Mouse (Mus musculus) cerebellum, postnatal 10 days (tissue): ENCODE measurements around the gene Arhgap19.

Experiments used
- DNase-seq, 2 experiments: peaks; one replicate each; pipeline ENCODE4 v3.0.0; 2021; ENCODE audit warnings: mixed read lengths in 2 of 2

Gene Arhgap19

DNA sequence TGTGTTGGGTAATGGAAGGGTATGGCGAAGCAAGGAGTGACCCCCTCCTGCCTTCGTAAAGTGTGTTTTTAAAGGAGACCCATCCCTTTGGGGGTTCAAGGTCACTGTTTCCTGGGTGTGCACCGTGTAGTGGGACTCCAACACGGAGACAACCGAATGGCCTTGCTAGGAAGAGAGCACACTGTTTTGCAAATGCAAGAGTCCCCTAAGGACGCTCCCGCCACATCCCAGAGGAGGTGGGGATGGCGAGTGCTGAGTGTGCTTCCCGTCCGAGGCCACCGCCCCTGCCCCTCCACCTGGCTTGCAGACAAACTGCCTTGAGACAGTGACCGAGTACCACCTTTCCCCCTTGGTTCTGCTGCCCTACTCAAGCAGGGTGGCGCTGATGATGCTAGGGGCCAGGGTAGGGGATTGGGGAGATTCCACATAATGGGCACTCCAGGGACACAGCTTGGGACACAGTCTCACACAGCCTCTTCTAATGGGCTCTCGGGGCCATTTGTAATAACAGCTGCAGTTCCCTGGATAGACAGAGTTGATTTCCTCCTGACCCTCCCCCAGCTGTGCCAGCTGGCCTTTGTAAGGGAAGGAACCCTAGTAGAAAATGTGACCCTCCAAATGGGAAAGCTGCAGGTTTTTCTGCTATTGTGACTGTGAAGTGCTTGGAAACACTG is 30.0 kb upstream of the Arhgap19 start:
- DNase-seq = peak; percentile 23 to 27

DNA sequence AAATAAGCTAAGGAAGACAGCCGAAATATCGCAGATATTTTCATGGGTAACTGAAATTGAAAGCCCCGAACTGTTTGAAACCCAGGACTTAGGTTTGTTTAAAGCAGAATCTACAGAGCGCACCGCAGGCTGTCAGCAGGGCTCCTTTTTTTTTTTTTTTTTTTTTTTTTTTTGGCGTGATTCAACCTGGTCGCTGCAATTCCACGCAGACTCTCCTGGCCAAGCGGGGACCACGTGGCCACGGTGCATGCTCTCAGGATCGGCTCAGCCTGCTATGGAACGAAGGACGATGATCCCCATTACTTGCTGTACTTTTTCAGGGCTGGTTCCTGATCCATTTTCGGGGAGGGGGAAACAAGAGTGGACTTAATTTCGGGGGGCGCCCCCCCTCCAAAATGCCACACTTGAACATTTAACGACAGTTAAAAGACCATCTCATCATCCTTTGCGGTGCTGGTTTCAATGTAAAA is 29.3 kb upstream of the Arhgap19 start:
- peak; percentile 74 to 75 for DNase-seq

DNA sequence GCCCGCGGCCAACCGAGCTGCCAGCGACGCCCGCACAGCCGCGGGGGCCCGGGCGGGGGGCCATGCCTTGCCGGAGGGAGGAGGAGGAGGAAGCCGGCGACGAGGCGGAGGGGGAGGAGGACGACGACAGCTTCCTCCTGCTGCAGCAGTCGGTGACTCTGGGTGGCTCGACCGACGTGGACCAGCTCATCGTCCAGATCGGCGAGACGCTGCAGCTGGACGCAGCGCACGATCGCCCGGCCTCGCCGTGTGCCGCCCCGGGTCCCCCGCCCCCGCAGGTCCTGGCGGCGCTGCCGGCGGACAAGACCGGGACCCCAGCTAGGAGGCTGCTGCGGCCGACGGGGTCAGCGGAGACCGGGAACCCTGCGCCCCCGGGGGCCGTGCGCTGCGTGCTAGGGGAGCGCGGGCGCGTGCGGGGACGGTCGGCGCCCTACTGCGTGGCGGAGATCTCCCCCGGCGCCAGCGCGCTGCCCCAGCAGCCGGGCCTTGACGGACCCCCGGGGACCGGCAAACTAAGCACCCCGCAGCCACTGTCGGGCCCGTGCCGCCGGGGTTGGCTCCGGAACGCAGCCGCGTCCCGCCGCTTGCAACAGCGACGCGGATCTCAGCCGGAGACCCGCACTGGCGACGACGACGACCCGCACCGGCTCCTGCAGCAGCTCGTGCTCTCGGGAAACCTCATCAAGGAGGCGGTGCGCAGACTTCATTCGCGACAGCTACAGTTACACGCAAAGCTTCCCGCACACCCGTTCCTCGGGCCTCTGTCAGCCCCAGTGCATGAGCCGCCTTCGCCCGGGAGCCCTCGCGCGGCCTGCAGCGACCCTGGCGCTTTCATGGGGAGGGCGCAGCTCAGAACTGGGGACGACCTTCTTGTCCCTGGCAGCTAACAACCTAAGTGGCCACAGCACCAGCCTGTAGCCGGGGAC is 28.5 kb upstream of the Arhgap19 start:
- peak; percentile 71 to 76 for DNase-seq

DNA sequence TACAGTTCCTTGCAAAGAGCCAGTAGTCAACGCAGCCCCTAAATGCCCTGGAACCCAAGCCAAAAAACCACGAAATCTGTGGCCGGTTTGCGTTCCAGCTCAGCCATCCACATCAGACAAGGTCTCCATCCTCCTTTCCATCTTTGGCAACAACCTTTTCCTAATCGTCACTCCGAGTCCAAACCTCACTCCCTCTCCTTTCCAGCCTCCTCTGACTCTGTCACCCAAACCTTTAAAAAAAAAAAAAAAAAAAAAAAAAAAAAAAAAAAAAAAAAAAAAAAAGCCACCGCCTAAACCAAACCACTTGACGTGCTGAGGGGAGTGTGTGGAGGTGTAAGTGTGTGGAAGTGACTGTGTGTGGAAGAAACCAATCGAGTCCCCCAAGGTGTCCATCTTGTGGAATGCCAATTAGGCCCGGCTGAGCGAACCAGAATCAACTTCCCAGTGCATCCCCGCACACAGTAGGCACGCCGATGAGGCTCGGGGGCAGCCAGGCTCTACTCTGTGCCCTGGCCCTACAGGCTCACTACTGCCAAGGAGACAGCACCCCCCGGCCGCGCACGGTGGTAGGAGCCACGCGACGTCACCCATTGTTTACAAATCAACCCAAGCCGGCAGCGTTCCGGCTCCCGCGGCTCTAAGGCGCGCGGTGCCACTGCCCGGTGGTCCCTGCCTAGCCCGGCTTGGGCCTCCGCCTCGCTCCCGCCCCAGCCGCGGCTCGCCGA is 27.7 kb upstream of the Arhgap19 start, which contains the start of gene Frat1:
Gene Frat1 (plus strand): TSS at position 590 of the 725 bp plus-strand sequence.
- peak; percentile 94 to 96 for DNase-seq

DNA sequence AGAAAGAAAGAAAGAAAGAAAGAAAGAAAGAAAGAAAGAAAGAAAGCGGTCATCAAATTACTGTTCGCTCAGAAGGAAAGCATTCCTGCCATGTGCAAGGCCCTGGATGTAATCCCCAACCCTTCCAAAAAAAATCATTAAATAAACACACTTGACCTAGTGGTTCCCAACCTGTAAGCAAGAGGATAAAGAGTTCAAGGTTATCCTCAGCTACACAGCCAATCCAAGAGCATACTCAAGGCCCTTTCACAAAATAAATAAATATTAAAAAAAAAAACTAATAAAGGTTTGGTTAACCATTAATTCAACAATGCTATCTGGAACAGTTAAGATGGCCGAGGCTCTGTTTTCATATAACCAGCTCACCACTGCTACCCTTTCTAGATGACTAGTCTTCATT is 27.1 kb upstream of the Arhgap19 start:
- no peak for DNase-seq

DNA sequence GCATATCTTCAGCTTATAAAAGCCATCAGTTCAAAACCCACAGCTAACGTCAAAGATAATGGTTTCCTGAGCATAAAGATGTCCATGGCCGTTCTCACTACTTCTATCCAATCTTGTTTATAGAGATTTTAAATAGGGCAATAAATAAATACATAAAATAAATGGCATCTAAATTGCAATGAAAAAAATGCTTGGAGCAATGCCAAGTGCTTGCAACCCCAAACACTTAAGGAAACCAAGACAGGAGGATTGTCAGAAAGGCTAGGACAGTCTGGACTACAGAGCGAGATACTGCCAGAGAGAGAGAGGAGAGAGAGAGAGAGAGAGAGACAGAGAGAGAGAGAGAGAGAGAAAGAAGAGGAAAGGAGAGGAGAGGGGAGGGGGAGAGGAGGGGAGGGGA is 24.7 kb upstream of the Arhgap19 start:
- no peak for DNase-seq

DNA sequence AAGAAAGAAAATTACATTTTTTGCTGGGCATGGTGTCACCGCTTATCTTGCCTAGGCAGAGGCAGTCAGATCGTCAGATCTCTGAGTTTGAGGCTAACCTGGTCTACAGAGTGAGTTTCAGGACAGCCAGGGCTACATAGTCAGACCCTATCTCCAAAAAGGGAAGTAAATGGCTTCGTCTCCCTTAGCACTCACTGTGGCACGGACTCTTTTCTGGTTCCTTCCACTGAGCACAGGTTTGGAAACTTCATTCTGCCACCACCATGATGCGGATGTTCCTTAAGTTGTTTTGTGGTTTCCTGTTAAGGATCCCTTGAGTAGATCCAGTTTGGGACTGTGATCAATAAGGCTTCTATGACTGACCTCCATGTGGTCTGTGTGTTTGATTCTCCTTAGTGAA is 23.1 kb upstream of the Arhgap19 start:
- no peak for DNase-seq

DNA sequence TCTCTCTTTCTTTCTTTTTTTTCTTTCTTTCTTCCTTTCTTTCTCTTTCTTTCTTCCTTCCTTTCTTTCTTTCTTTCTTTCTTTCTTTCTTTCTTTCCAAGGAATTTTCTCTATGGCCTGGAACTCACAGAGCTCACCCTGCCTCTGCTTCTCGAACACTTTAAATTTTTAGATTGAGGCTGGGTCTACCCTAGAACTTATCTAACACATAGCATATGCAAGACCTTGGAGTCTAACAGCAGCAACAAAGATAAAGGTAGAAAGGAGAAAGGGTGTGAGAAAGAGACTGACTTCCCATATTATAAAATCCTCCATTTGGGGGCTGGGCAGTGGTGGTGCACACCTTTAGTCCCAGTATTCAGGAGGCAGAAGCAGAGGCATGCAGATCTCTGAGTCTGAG is 20.7 kb upstream of the Arhgap19 start:
- DNase-seq = no peak

DNA sequence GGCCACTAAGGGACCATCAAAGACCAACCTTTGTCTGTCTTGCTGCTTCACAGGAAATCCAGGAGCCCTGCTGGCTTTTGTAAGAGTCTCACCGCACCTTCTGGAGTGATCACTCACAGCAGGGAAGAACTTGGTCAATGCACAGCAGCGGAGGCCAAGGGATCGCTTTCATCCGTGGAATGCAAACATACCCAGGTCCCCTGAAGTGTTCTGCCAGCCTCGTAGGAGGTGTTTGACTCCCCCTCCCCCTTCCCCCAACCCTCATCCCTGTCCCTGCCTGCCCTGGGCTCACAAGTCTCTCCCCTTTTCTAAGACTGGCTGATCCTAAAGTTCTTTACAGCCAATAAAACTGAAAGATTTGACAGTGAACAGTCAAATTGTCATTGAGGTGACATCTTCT is 19.6 kb upstream of the Arhgap19 start:
- DNase-seq = no peak

DNA sequence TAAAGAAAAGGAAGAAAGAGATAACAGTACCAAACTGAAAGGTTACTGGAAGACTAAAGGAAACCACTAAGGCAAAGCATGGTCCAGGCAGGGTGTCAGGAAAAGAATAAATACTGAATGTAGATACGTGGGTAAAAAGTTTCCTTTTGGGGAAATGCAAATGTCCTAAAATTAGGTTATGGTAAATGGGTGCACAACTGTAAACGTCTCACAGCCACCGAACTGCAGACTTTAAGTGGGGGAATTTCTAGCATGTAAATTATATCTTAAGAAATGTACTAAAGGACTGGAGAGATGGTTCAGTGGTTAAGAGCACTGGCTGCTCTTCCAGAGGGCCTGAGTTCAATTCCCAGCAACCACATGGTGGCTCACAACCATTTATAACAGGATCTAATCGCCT is 16.9 kb upstream of the Arhgap19 start:
- DNase-seq = no peak

DNA sequence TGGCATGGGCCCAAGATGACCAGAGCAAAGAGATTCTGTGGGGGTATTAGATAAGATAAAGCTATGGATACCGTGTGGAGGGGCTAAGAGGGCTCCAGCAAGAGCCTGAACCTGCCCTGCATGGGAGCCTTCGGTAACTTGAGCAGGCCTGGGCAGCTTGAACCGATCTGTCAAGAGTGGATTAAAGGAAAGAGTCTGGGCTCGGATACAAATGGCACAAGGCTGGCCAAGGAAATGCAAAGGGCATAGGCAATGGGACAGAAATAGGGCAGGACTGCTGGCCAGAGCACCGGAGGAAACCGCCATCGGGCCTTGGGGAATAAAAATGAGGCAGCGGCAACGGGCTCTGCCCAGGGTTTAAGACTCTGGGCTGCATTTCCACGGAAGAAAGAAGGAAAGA is 15.5 kb upstream of the Arhgap19 start:
- peak; percentile 31 to 34 for DNase-seq

DNA sequence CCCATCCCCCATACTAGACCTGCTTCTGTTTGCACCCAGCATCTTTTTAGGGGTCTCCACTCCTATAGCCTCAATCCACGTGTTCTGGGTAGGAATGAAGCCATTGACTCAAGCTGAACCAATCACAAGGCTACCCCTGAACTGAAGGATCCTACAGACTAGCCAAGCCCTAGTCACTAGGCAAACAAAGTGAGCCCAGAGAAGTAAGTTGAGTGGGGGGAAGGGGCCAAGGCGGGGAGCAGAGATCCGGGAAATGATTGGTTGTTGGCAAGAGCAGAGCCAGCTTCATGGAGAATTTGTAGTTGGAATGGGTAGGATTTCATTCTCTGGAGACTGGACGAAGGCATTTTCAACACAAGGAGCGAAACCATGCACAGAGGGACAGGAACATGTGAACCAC is 15.1 kb upstream of the Arhgap19 start:
- no peak for DNase-seq

DNA sequence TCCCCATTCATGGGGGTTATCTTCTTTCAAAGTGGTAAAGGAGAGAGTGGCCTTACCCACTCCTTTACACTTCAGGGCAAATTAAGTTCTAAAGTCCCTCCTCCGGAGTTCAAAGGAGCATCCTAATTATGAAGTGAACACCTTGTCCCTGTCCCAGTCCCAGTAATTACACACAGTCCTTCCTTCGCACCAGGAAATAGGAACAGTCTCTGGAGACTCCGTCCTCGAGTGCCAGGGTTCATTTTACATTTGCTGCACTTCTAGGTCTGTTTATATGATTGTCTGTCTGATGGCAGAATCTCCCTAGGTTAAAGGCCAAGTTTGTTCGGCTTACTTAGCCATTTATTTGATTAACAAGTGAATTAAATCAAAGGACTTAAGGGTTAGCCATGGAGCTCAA is 14.6 kb upstream of the Arhgap19 start:
- DNase-seq = no peak

DNA sequence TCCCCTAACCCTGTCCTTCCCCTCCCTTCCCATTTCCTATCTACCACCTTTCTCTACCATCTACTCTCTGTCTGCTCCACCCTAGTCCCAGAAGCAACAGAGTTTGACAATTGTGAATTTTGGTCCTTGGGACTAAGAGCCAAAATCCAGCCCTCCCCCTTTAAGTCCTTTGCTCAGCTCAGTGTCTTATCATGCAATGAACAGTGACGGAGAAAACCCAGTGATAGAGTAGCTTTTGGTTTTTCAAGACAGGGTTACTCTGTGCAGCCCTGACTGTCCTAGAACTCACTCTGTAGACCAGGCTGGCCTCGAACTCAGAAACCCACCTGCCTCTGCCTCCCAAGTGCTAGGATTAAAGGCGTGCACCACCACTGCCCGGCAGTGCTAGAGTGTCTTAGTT is 11.5 kb upstream of the Arhgap19 start:
- DNase-seq = no peak

DNA sequence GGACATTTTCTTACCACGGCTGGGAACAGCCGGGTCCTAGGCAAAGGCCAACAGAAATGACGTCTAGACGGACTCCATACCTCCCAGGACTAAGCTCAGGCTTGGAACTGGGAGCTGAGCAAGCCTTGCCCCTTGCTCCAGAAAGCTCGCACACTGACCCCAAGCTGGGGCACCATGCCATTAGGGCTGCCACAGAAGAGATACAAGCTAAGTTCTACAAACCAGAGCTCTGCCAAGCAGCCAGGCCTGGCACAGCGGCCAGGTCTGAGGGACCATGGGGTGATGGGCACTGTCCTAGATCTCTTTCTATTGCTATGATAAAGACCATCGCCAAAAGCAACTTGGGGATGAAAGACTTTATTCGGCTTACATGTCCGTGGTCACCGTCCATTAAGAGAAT is 10.7 kb upstream of the Arhgap19 start:
- peak in 1 of 2 experiments; percentile 28 for DNase-seq

DNA sequence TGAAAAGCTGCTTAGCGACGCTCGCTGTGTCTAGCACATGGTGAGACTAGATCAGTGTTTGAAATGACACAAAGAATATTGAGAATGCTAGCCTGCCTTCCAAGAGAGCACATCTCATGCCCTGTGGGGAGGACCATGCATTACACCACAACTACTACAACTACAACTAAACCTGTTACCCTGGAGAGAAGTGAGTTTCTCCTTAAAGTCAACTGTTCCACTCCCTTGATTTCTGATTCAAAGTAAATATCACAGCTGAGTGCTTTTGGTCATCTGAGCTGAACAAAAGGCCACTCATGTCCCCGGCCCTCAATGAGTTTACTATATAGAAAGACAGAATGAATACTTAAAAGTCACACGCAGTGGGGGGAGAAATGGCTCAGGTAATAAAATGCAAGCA is 8.2 kb upstream of the Arhgap19 start:
- DNase-seq = no peak

DNA sequence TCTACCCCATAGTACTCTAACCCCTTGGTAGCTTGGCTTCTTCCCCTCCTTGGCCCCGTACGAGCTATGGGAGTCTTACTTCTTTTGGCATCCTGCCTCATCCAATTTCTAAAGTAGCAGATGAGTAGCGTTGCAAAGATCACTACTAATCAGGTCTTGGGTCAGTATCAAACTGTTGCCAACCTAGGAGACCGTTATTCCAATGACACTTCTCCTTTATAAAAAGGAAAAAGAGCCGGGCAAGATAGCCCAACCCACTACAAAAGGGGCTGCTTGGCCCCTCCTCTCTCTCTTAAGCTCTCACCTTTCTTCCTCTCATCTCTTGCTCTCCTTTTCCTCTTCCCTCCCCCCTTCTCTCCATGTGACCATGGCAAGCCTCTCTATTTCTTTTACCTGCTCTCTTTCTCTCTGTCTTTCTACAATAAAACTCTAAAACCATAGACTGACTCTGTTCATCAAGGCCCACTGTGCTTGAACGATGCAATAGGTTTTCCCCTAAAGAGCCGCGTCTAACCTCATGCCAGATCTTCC is 6.3 kb upstream of the Arhgap19 start:
- DNase-seq = no peak

DNA sequence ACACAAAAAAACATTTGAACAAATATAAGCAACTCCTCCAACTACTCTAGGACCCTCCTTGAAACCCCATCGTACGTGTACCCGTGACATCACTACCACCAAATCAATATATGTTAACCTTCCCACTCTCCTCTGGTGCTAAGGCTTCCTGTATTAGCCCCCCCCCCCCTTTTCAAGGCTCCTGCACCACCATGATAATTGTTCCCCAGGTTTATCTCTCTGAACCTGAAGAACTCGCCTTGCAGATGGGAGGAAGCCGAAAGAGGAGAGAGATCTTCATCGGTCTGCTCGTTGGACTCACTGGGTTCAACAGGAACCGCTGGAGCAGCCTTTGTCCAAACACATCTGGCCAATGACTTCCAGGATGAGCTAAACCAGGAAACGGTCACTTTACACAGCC is 5.7 kb upstream of the Arhgap19 start:
- DNase-seq = no peak

DNA sequence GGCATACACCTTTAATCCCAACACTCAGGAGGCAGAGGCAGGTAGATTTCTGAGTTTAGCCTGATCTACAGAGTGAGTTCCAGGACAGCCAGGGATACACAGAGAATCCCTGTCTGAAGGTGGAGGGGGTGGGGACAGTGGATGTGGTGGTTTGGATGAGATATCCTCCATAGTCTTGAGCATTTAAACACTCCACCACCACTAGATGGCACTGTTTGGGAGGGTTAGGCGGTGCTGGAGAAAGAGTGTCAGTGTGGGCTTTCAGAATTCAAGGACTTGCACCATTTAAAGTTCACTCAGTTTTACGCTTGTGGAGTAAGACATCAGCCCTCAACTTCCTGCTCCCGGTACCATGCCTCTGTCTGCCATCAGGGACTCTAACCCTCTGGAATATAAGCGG is 4.0 kb upstream of the Arhgap19 start:
- DNase-seq = no peak

DNA sequence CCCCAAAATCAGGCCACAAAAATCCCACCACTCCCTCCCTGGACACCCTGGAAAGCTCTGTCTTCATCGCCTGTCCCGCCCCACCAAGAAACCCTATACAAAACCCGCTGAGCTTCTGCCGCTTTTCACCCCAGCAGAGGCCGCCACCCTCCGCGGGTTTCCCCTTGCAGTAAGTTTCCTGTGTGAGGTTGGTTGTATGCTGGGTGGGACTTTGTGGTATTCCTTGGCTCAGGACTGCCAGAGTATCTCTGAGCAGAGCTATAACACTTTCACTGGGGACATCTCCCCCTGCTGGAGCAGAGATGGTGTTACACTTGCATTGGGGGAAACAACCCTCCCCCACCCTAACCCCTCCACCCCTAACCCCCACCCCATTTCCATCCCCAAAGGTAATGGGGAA is 1.5 kb upstream of the Arhgap19 start:
- peak; percentile 25 to 28 for DNase-seq

DNA sequence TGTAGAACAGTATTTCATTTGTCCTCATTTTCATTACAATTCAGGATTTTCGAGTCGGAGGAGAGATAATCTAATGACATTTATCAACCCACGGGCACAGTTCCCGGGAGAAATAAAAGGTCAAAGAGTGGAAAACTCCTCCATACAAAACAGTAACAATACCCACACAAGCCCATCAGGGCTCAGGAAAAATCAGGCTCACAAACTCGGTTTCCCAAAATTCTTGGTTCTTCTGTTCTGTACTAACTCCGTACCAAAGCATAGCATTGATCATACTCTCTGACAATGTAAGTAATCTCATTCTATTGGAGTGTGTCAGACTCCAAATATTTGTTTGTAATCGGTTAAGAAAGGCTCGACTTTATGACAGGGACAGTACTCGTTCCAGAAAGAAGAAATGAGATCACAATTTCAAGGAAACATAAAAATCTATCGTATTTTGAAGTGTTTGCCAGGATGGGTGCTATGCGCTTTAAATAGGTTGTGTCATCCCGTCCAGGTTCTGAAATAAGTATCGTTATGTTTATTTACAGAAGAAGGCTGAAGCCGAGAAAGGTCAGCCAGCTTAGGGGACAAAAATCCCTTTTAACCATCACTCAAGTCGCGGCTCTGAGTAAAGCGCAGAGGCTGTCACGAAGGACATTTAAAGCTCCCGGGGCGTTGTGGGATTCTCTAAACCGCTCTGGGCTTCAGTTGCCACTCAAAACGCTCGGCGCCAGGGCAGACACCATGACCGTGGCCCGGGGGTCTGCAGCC is 683 bp downstream of the Arhgap19 start:
- peak in 1 of 2 experiments; percentile 8 for DNase-seq

DNA sequence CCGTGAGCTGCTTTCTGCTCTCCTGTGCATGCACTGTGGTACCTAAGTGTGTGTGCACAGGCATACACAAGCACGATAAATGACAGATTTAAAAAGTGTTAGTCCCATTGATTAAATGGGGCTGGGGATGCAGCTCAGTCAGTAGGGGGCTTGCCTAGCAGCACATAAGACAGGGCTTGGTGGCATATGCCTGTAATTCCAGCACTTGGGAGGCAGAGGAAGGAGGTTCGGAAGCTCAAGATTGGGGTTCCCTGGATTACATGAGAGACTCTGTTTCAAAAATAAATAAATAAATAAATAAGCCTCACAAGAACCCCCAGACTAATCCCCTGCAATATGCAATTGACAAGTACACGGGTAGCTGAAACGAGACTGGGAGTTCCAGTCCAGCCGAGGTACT is 1.4 kb downstream of the Arhgap19 start:
- DNase-seq = no peak
